Comparison of ENCODE assay signal across 10 mouse cellular contexts in genomic region chr10:118722132-118722551, GRCm38 (mm10).
DNase-seq lines count a peak whose midpoint lies in the region; ATAC-seq lines count a peak whose summit lies in the region.
"Had no signal": no experiment of that assay in that cellular context is flagged by ENCODE, and none has a peak within 500 bp of the region (broad histone marks: within the 10 kb centered on the region; RNA-seq: fewer than 3 reads in every experiment).

No protein-coding gene starts in this region.

- WGBS in kidney, embryonic 16.5 days: 39% methylated on average over 5 of the region's 5 CpGs

- no peak overlapping the region for H3K4me3 ChIP-seq in kidney, embryonic 16.5 days (ENCODE audit: low read length)

- H3K36me3 ChIP-seq in kidney, embryonic 16.5 days (ENCODE audit: insufficient read depth, low read length): no peaks in the 10 kb centered on the region

- 0 out of 2 replicates have a peak, but pooled peaks cover 3% of the 10 kb centered on the region for H3K4me1 ChIP-seq in kidney, embryonic 16.5 days (ENCODE audit: insufficient read depth, low read length)

- DNase-seq in adrenal gland, adult 2 months: peak; percentile 10
- DNase-seq in adrenal gland, postnatal 14 days: no peak
- peak; percentile 49 for DNase-seq in Muller cell, postnatal 12 days (ENCODE audit: inconsistent ontology term)
- DNase-seq in heart, adult 18-20 months: peak; percentile 50 to 56
- no peak for DNase-seq in left cerebral cortex, adult 9 months (ENCODE audit: low spot score in 2 of 2)
- no peak for DNase-seq in left cerebral cortex, postnatal 14 days (ENCODE audit: low spot score in 2 of 2)
- DNase-seq in thymus, postnatal 4 days: no peak
- DNase-seq: embryo, embryonic 11 days had no signal

- H3K27me3 ChIP-seq in kidney, embryonic 16.5 days (ENCODE audit: insufficient read depth, low read length): no peaks in the 10 kb centered on the region

- no peak overlapping the region for H3K4me2 ChIP-seq in kidney, embryonic 16.5 days (replicated peaks; ENCODE audit: low read depth, low read length)
- H3K4me2 ChIP-seq: hindbrain, embryonic 14.5 days had no signal

- H3K27ac ChIP-seq in kidney, embryonic 16.5 days (ENCODE audit: low read length): no peak overlapping the region
- H3K27ac ChIP-seq: hindbrain, embryonic 14.5 days had no signal

- H3K9me3 ChIP-seq in kidney, embryonic 16.5 days (ENCODE audit: low read length): no peaks in the 10 kb centered on the region

- H3K9ac ChIP-seq in kidney, embryonic 16.5 days (replicated peaks; ENCODE audit: low read length): no peak overlapping the region
- H3K9ac ChIP-seq: hindbrain, embryonic 14.5 days had no signal

- 0 out of 2 replicates have a peak, but pooled peaks have one; percentile 49 for ATAC-seq in kidney, embryonic 16.5 days (ENCODE audit: low FRiP score, low TSS enrichment)

- intact Hi-C loops in left cerebral cortex, postnatal 14 days (cut with DNase I): no loop called here

Comparison
In these comparisons a context has a peak if more than half of its experiments do, and no peak if none do; other contexts are left out.
1. DNase-seq: peak in adrenal gland, adult 2 months (single experiment), Muller cell, postnatal 12 days (single experiment) and heart, adult 18-20 months (2 of 2); none in adrenal gland, postnatal 14 days (single experiment), left cerebral cortex, adult 9 months (0 of 2), left cerebral cortex, postnatal 14 days (0 of 2) and thymus, postnatal 4 days (single experiment).